Mouse (Mus musculus): ENCODE measurements around the gene Taf1b. TPM values are rescaled to one million over a fixed set of nuclear protein-coding genes. Genes with fewer than 3 reads are reported as not detected.
"Not testable (repeated sequence)": the region's sequence is repeated elsewhere in the genome, so short reads cannot be mapped to it uniquely, and the experiment has no call there.

The Taf1b gene
- polyA plus RNA-seq, 1 experiment from 2014 or later = 37.9 TPM

DNA sequence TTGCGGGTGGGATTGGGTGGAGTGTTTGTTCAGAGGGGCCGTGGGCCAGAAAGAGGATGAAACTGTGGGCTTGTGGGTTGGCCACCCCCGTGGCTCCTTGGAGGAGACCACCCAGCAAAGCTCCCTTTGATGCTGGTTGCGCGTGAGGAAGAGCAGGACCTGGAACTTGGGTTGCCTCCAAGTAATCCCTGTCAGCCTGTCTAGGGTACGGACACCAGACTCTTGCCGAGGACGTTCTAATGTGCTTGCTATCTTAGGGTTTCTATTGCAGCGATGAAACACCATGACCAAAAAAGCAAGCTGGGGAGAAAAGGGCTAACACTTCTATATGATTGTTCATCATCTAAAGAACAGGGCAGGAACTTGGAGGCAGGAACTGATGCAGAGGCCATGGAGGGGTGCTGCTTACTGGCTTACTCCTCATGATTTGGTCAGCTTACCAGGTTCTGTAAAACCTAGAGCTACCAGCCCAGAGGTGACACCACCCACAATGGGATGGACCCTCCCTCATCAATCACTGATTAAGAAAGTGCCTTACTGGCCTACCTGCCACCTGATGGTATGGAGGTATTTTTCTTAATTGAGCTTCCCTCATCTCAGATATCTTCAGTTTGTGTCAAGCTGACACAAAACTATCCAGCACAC, 804 bp downstream of the Taf1b start:
- H3K27me3 ChIP-seq; H3K9me3 ChIP-seq; H3K36me3 ChIP-seq; H3K4me1 ChIP-seq (replicated peaks): not testable (repeated sequence)
- peak overlapping the region; percentile 78 for H3K4me3 ChIP-seq
- ATAC-seq (ENCODE audit: low FRiP score) = peak; percentile 71
- WGBS = 5% methylated on average over 9 of the region's 9 CpGs
- peak overlapping the region; percentile 58 for H3K4me2 ChIP-seq
- H3K9ac ChIP-seq = peak overlapping the region; percentile 85
- peak overlapping the region; percentile 84 for H3K27ac ChIP-seq

DNA sequence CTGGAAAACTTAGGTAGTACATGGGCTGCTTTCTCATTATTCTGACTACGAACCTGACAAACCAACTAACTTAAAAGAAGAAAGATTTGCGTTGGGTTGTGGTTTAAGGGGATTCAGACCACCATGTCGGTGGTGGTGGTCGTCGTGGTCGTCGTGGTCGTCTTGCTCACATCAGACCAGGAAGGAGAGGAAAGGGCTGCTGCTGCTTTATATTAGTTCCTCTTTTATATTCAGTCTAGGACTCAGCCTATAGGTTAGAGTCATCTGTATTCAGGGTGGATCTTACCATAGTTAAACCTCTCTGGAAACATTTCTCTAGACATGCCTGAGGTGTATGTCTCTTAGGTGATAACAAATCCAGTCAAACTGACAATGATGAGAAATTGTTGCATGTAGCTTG, 19.0 kb downstream of the Taf1b start:
- Histone ChIP-seq H3K4me2 (no peak overlapping the region), H3K9me3 (no peaks in the 10 kb centered on the region), H3K9ac (no peak overlapping the region), H3K36me3 (peaks cover 84% of the 10 kb centered on the region), H3K27me3 (no peaks in the 10 kb centered on the region), H3K27ac (no peak overlapping the region), H3K4me1 (replicated peaks) (no peaks in the 10 kb centered on the region), H3K4me3 (no peak overlapping the region)
- ATAC-seq (ENCODE audit: low FRiP score) = no peak
- WGBS = 88% methylated on average over 8 of the region's 8 CpGs

DNA sequence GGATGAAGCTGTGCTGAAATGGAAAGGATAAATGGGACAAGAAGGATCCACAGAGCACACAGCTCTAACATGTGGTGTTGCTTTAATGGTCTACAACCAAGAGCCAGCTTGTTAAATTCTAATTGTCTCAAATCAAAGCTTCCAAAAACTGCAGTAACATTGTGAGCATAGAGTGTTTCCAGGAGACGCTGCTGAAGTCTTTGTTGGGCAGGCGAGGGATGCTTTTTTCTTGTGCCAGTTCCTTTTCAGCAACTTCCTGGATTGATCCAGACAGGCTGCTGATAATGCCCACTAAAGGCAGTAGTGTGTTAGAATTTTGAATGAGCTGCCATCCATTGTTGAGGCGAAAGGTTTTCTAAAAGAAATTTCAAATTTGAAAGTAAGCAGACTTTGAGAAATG, 22.9 kb downstream of the Taf1b start:
- Histone ChIP-seq H3K4me3 (no peak overlapping the region), H3K9me3 (no peaks in the 10 kb centered on the region), H3K4me2 (no peak overlapping the region), H3K27me3 (no peaks in the 10 kb centered on the region), H3K9ac (no peak overlapping the region), H3K4me1 (replicated peaks) (no peaks in the 10 kb centered on the region), H3K27ac (no peak overlapping the region), H3K36me3 (peaks cover 66% of the 10 kb centered on the region)
- ATAC-seq (ENCODE audit: low FRiP score) = no peak
- WGBS = 69% methylated on average over 3 of the region's 3 CpGs

DNA sequence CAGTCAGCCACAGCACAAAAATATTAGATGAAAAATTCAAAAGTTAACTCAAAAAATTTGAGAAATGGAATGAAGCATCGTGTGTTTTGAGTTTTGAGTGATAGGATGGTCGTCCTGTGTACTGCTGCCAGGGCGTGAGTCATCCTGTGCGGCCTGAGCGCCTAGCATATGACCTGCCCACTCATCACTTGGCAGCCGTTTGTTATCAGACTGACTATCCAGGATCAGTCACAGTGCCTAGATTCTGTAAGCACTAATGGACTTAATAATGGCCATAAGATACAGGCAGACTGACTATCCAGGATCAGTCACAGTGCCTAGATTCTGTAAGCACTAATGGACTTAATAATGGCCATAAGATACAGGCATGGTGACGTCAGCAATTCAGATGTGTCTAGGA, 26.9 kb downstream of the Taf1b start:
- not testable (repeated sequence) for H3K27ac ChIP-seq; H3K9me3 ChIP-seq; ATAC-seq (ENCODE audit: low FRiP score); H3K9ac ChIP-seq; H3K27me3 ChIP-seq; H3K4me1 ChIP-seq (replicated peaks); H3K4me2 ChIP-seq; H3K4me3 ChIP-seq
- 92% methylated on average over 7 of the region's 7 CpGs for WGBS
- H3K36me3 ChIP-seq = peaks cover 44% of the 10 kb centered on the region

DNA sequence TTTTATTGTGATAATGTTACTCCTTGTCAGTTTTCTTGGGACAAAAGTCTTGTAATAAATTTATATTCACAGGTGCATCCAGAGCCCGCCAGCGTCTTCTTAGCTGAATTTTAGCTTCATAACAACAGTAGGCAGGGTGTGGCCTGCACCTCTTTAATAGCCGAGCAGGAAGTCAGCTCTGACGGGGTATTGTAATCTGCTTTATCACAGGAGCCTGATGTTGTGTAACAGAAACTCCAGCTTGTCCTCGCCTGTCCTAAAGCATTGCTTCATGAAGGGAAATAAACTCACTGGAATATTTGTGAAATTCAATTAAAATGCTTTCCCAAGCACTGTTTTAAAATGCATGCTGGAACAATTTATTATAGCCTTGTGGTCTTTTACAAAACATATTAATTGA, 38.2 kb downstream of the Taf1b start:
- 64% methylated on average over 5 of the region's 5 CpGs for WGBS
- ATAC-seq (ENCODE audit: low FRiP score) = no peak
- H3K27ac ChIP-seq = no peak overlapping the region

DNA sequence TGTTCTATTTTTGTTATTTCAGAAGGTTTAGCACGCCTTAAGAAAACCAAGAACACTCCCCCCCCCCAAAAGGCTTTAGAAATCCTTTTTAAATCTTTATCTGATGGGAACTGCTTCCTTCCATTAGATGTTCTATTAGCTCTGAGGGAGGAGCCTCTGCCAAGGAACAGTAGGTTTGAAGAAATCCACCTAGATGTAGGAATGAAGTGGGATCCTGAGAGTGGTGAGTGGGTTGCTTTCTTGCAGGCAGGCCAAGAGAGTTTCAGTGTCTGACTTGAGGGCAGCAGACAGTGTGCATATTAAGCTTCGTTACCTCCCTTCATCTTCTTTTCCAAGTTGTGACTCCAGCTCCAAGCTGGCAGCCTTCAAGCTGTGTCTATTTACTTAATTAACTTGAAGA, 39.0 kb downstream of the Taf1b start:
- Histone ChIP-seq H3K4me1 (replicated peaks) (0 out of 2 replicates have a peak, but pooled peaks cover 3% of the 10 kb centered on the region), H3K9me3 (no peaks in the 10 kb centered on the region), H3K9ac (no peak overlapping the region), H3K36me3 (peaks cover 16% of the 10 kb centered on the region), H3K4me3 (no peak overlapping the region), H3K27me3 (no peaks in the 10 kb centered on the region), H3K4me2 (no peak overlapping the region), H3K27ac (no peak overlapping the region)
- 52% methylated on average over 2 of the region's 2 CpGs for WGBS
- ATAC-seq (ENCODE audit: low FRiP score) = no peak

More for the DNA sequence above, 38.2 kb downstream of the Taf1b start:
- Histone ChIP-seq H3K36me3 (peaks cover 21% of the 10 kb centered on the region), H3K9me3 (no peaks in the 10 kb centered on the region), H3K4me3 (no peak overlapping the region), H3K4me2 (no peak overlapping the region), H3K9ac (no peak overlapping the region), H3K27me3 (no peaks in the 10 kb centered on the region), H3K4me1 (replicated peaks) (0 out of 2 replicates have a peak, but pooled peaks cover 3% of the 10 kb centered on the region)

DNA sequence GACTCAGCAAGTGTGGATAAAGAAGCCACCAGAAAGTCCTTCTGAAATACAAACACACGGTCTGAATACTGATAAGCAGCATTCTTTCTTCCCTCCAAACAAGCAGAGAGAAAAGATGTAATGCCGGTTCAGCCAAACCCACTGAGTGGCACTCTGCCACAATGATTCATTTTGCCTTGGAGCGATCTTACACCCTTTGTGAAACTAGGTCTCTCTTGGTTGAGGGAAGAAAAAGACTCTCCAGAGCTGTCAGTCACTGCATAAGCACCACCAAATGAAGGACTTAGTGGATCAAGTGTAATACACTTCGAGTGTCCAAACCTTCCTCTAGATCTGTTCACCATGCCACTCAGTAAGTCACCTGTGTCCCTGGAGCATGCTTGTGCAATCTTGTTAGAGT, 39.8 kb downstream of the Taf1b start:
- no peak for ATAC-seq (ENCODE audit: low FRiP score)
- Histone ChIP-seq H3K9me3 (no peaks in the 10 kb centered on the region), H3K4me2 (no peak overlapping the region), H3K27ac (no peak overlapping the region), H3K4me3 (no peak overlapping the region), H3K9ac (no peak overlapping the region), H3K27me3 (no peaks in the 10 kb centered on the region), H3K4me1 (replicated peaks) (0 out of 2 replicates have a peak, but pooled peaks cover 3% of the 10 kb centered on the region), H3K36me3 (peaks cover 13% of the 10 kb centered on the region)
- WGBS = 80% methylated on average over 4 of the region's 4 CpGs

DNA sequence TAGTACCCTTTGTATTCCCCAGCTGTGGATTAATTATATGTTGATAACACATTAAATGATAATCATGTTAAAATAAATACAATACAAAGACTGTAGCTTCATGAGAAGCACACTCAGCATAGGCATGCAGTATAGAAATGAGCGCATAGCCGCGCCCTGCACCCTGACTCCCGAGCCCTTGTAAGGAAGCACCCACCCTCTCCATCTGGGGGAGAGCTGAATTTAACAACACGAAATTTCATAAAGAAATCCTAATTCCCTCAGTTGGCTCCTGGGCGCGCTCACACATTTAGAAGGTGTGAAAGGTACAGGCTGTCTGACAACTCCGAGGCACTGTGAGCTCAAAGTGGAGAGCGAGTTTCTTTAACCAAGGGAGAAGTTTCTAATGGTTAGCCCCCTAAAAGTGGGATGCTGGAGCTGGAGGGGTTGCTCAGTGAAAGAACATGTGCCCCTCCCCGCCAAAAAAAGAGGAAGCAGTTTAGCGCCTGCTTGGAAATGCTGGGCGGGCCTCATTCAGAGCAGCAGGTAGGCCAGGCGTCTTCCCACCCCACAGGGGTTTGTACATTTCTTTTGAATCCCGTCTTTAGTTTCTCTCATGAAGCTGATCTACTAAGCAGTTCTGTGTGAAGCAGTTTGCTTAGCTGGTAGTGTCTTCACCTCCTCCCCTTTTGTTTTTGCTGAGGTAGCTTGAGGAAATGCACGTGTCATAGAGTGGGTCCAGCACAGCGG, 43.4 kb downstream of the Taf1b start:
- ATAC-seq (ENCODE audit: low FRiP score) = no peak

DNA sequence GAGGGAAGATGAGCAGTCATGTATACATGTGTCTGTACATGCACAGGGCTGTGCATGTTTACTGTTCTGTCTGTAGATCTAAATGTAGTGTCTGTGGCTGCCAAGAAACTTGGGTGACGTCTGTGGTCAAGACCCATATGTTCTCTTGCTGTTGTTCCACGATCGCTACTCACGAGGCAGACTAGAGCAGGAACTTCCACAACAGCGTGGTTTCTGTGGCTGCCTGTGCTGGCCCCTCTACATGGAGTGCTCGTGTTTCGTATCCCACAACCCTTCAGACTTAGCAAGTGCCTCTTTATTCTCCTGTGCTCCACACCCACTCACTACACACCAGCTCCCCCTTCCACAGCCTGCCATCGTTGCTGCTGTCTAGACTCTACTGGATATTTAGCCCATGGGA, 49.5 kb downstream of the Taf1b start:
- Histone ChIP-seq H3K9me3 (no peaks in the 10 kb centered on the region), H3K4me3 (no peak overlapping the region), H3K9ac (no peak overlapping the region), H3K36me3 (peaks cover 64% of the 10 kb centered on the region), H3K4me1 (replicated peaks) (no peaks in the 10 kb centered on the region), H3K4me2 (no peak overlapping the region), H3K27me3 (no peaks in the 10 kb centered on the region), H3K27ac (no peak overlapping the region)
- 93% methylated on average over 8 of the region's 8 CpGs for WGBS
- no peak for ATAC-seq (ENCODE audit: low FRiP score)

More for the DNA sequence above, 43.4 kb downstream of the Taf1b start:
- WGBS = 87% methylated on average over 16 of the region's 16 CpGs
- no peaks in the 10 kb centered on the region for H3K4me1 ChIP-seq (replicated peaks)
- H3K27ac ChIP-seq = no peak overlapping the region
- H3K9ac ChIP-seq = no peak overlapping the region
- H3K4me2 ChIP-seq = no peak overlapping the region
- no peaks in the 10 kb centered on the region for H3K27me3 ChIP-seq
- H3K36me3 ChIP-seq = peaks cover 35% of the 10 kb centered on the region
- no peaks in the 10 kb centered on the region for H3K9me3 ChIP-seq
- H3K4me3 ChIP-seq = no peak overlapping the region

DNA sequence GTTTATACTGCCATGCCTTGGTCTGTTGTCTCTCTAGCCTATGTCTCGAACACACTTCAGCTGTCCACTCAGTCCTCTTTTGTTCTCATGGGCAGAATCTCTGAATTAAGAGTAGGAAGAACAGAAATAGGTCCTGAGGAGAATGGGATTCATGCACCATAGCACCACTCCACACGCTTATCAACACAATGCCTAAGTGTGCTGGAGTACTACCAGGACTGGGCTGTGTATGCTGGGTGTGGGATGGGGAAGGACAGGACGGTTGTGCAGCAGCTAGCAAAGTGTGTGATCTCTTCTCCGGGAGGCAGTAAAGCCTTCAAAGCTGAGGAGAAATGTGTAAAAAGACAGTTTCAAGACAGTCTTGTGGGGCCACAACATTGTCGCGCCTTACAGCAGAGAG, 50.7 kb downstream of the Taf1b start:
- Histone ChIP-seq H3K27ac (no peak overlapping the region), H3K4me1 (replicated peaks) (no peaks in the 10 kb centered on the region), H3K9ac (no peak overlapping the region), H3K27me3 (no peaks in the 10 kb centered on the region), H3K9me3 (no peaks in the 10 kb centered on the region), H3K4me2 (no peak overlapping the region), H3K36me3 (peaks cover 67% of the 10 kb centered on the region), H3K4me3 (no peak overlapping the region)
- 88% methylated on average over 6 of the region's 6 CpGs for WGBS
- ATAC-seq (ENCODE audit: low FRiP score) = no peak

DNA sequence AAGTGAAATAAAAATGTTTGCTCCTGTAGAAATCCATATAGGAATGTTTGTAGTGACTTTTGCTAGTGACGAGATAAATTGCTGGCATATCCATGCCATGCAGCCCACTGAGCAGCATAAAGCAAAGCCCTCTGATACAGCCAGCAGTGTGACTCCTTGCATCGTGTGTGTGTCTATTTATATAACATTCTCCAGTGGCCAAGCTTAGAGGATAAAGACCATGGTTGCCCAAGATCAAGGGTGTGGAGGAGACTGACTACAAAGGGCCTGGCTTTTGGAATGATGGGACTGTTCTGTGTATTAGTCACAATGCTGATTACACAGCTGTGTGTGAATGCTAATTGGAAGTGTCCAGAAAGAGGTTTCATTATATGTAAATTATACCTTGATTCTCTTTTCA, 54.4 kb downstream of the Taf1b start:
- Histone ChIP-seq H3K9me3 (no peaks in the 10 kb centered on the region), H3K4me2 (no peak overlapping the region), H3K27me3 (no peaks in the 10 kb centered on the region), H3K4me3 (no peak overlapping the region), H3K36me3 (peaks cover 55% of the 10 kb centered on the region), H3K4me1 (replicated peaks) (no peaks in the 10 kb centered on the region), H3K9ac (no peak overlapping the region), H3K27ac (no peak overlapping the region)
- 82% methylated on average over 2 of the region's 2 CpGs for WGBS
- no peak for ATAC-seq (ENCODE audit: low FRiP score)

DNA sequence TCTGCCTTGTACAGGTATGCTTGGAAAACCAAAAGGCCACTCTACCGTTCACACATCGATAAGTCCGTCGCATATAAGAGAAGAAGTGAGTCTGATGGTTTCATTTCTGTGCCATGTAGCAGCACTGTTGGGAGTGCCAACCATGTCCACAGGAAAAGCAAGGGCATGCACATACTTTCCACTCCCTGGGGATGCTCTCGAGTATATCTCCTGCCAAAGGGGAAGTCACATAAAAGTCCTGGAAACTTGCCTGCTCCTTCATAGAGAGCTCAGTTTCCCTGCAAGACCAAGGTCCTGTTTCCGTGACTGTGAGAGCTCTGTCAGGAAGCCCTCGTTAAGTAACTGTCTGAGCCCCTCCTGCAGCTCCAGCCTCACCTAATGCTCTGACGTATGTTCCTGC, 57.8 kb downstream of the Taf1b start:
- Histone ChIP-seq H3K4me1 (replicated peaks) (no peaks in the 10 kb centered on the region), H3K27ac (no peak overlapping the region), H3K4me3 (no peak overlapping the region), H3K9me3 (no peaks in the 10 kb centered on the region), H3K4me2 (no peak overlapping the region), H3K36me3 (peaks cover 56% of the 10 kb centered on the region), H3K27me3 (no peaks in the 10 kb centered on the region), H3K9ac (no peak overlapping the region)
- 85% methylated on average over 8 of the region's 8 CpGs for WGBS
- no peak for ATAC-seq (ENCODE audit: low FRiP score)

DNA sequence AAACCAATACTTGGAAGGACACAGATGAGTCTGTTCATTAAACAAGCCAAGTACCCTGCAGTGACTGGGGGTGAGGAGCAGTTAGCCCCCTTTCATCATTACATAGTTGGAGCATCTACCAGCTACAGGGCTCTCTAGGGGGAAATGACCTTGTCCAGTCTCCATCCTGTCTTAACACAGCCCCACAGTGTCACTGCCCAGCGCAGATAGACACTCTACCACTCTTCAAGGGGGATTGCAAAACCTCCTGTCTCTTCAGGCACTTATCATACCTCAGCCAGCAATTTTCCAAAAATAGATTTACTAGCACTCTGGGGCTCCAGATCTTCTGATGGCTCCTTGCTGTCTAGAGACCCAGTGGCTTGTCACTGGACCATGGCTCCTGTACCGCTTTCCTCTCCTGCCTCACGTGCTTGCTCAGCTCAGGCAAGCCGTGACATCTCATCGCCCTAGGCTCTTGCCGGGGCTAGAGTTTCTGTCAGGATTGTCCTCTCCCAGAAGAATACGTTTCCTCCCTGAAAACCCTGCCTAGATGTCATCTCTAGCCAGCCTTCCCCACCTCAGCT, 65.3 kb downstream of the Taf1b start:
- 90% methylated on average over 7 of the region's 7 CpGs for WGBS
- Histone ChIP-seq H3K4me2 (no peak overlapping the region), H3K36me3 (peaks cover 20% of the 10 kb centered on the region), H3K9me3 (no peaks in the 10 kb centered on the region), H3K27ac (no peak overlapping the region), H3K4me3 (no peak overlapping the region), H3K27me3 (no peaks in the 10 kb centered on the region), H3K9ac (no peak overlapping the region), H3K4me1 (replicated peaks) (no peaks in the 10 kb centered on the region)
- ATAC-seq (ENCODE audit: low FRiP score) = no peak

Data from hindbrain, embryonic 13.5 days (tissue).